In genomic region chr1:53226063-53226462, GRCm38 (mm10) we compare ENCODE assay signal across 16 mouse cellular contexts.
A peak's percentile ranks its signal among the peaks of the same experiment; 100 is the strongest.
DNase-seq lines count a peak whose midpoint lies in the region.
"Had no signal": no experiment of that assay in that cellular context is flagged by ENCODE, and none has a peak within 500 bp of the region (broad histone marks: within the 10 kb centered on the region; RNA-seq: fewer than 3 reads in every experiment).

No protein-coding gene starts in this region.

- peak; percentile 37 for DNase-seq in cerebellum, adult 9-10 months
- DNase-seq in cerebellum, adult 9-11 months, result no peak
- peak; percentile 48 for DNase-seq in retina, adult 2 months (ENCODE audit: low read depth, low spot score)
- no peak for DNase-seq in retina, embryonic 14.5 days (ENCODE audit: low spot score)
- DNase-seq in cerebellum, postnatal 36 days, result peak; percentile 26 to 28
- no peak for DNase-seq in B cell, adult 2 months
- DNase-seq in thymus, adult 18-20 months, result no peak
- DNase-seq: adrenal gland, adult 8-10 months; forebrain, postnatal 0 days; gastrocnemius, postnatal 36 days; heart, postnatal 14 days; kidney, adult 18-20 months; layer of hippocampus, postnatal 36 days; lung, postnatal 4 days; right cerebral cortex, postnatal 4 days; thymus, postnatal 25 days had no signal

Comparison
In these comparisons a context has a peak if more than half of its experiments do, and no peak if none do; other contexts are left out.
1. DNase-seq: peak in cerebellum, adult 9-10 months (single experiment), retina, adult 2 months (single experiment) and cerebellum, postnatal 36 days (2 of 2); none in cerebellum, adult 9-11 months (single experiment), retina, embryonic 14.5 days (single experiment), B cell, adult 2 months (0 of 2) and thymus, adult 18-20 months (0 of 2).